Mouse (Mus musculus): ENCODE data around the gene Ttll9.

DNA sequence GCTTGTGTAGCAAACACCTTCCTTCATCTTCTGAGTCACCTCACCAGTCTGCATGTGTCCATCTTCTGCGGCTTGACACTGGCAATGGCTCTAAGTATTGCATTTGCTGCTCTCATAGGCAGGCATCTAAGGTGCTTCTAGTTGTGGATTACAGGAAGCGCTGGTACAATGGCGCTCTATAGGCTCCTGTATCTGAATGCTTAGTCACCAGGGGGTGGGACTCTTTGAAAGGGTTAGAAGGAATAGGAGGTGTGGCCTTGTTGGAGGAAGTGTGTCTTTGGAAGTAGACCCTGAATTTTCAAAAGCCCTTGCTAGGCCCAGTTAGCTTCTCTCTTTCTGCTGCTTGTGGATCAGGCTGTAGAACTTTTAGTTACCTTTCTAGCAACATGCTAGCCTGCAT lies 58.9 kb downstream of the Ttll9 start:
- no peak for TF ChIP-seq POLR2A (IDR thresholded peaks at IDR 0.05; ENCODE audit: extremely low read depth, insufficient read depth, low read length)
- TF ChIP-seq CTCF (IDR thresholded peaks at IDR 0.05; ENCODE audit: low read depth, low read length), result no peak
